Mouse (Mus musculus): Measurements from ENCODE around the gene Nsmce4a. TPM values are rescaled to one million over a fixed set of nuclear protein-coding genes. Genes with fewer than 3 reads are reported as not detected.
A peak's percentile ranks its signal among the peaks of the same experiment; 100 is the strongest.

The Nsmce4a gene
- total and polyA plus RNA-seq, 3 experiments: 67.6 to 208 (median 97.9) TPM

GRCm38 (mm10) chr7:130537068-130537467 lies 35.9 kb downstream of the Nsmce4a start:
- H3K9ac ChIP-seq (ENCODE audit: insufficient read depth, low read depth): no peak overlapping the region
- H3K27ac ChIP-seq (ENCODE audit: insufficient read depth, low read depth): no peak overlapping the region
- DNase-seq (ENCODE audit: extremely low read depth): no peak
- H3K4me2 ChIP-seq (ENCODE audit: insufficient read depth, low read depth, poor library complexity, severe bottlenecking): no peak overlapping the region
- H3K4me1 ChIP-seq (ENCODE audit: control insufficient read depth in 1 of 2, insufficient read depth in 2 of 2): peaks cover 0 to 3% of the 10 kb centered on the region in 2 experiments; a peak in 1 of 4 replicates
- no peak overlapping the region for H3K4me3 ChIP-seq (replicated peaks in 1 of 3; ENCODE audit: low read depth in 2 of 3, low read length in 2 of 3, poor library complexity in 1 of 3)
- H3K36me3 ChIP-seq (replicated peaks in 1 of 2; ENCODE audit: control insufficient read depth in 1 of 2, insufficient read depth in 1 of 2, low read length in 1 of 2): peaks cover 61 to 91% of the 10 kb centered on the region in 2 experiments
- in situ Hi-C loops (cut with MboI; ENCODE audit: low pct_ligation_motif_present, low pct_unique_long_range_greater_than_20kb, low sequenced_read_pairs) (no loop called here), dilution Hi-C loops (cut with MboI; ENCODE audit: extremely low pct_ligation_motif_present, extremely low pct_unique_long_range_greater_than_20kb, low sequenced_read_pairs) (no loop called here)
- H3K9me3 ChIP-seq (replicated peaks; ENCODE audit: low read length): no peaks in the 10 kb centered on the region
- H3K79me2 ChIP-seq (replicated peaks; ENCODE audit: control insufficient read depth, extremely low read depth, insufficient read depth, poor library complexity, severe bottlenecking): peaks cover 4% of the 10 kb centered on the region
- TF ChIP-seq JUN (IDR thresholded peaks at IDR 0.05; ENCODE audit: insufficient read depth, low read depth, low read length): no peak
- TF ChIP-seq TCF12 (IDR thresholded peaks at IDR 0.05; ENCODE audit: low read depth, low read length): no peak
- no peak for TF ChIP-seq MAFK (IDR thresholded peaks at IDR 0.05; ENCODE audit: insufficient replicate concordance, low read length)
- no peak for TF ChIP-seq USF1 (IDR thresholded peaks at IDR 0.05; ENCODE audit: low read depth, low read length)
- no peak for TF ChIP-seq MAZ (IDR thresholded peaks at IDR 0.05; ENCODE audit: low read depth, low read length)
- TF ChIP-seq EP300 (IDR thresholded peaks at IDR 0.05; ENCODE audit: low read length): no peak
- no peak for TF ChIP-seq RAD21 (IDR thresholded peaks at IDR 0.05; ENCODE audit: low read depth, low read length)
- no peaks in the 10 kb centered on the region for H3K27me3 ChIP-seq (replicated peaks)

DNA sequence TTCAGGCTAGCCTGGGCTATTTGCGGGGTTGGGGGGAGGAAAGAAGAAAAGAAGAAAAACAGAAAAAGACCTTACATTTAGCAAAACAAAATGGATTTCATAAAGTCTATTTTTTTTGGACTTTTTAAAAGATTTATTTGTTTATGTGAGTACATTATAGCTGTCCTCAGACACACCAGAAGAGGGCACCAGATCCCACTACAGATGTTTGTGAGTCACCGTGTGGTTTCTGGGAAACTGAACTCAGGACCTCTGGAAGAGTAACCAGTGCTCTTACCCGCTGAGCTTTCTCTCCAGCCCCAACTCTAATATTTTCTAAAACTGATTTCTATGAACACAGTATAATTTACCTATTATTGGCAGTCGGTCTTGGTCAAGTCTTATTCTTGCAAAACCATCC lies 37.7 kb downstream of the Nsmce4a start:
- H3K9me3 ChIP-seq (replicated peaks; ENCODE audit: low read length): peaks cover 5% of the 10 kb centered on the region
- no peaks in the 10 kb centered on the region; the same call in 1 of the 2 replicates for H3K79me2 ChIP-seq (replicated peaks; ENCODE audit: control insufficient read depth, extremely low read depth, insufficient read depth, poor library complexity, severe bottlenecking)
- no peak for TF ChIP-seq ELF1 (IDR thresholded peaks at IDR 0.05; ENCODE audit: low read depth, low read length)
- TF ChIP-seq JUND (conservative IDR thresholded peaks at IDR 0.05; ENCODE audit: low read depth, low read length): 0 out of 2 replicates have a peak, but pooled peaks have one; percentile 15
- TF ChIP-seq GABPA (IDR thresholded peaks at IDR 0.05; ENCODE audit: insufficient replicate concordance, low read depth, low read length): no peak
- TF ChIP-seq NRF1 (IDR thresholded peaks at IDR 0.05; ENCODE audit: low read depth, low read length): no peak
- no peak for TF ChIP-seq ZNF384 (IDR thresholded peaks at IDR 0.05; ENCODE audit: low read depth, low read length)
- TF ChIP-seq ETS1 (conservative IDR thresholded peaks at IDR 0.05; ENCODE audit: low read depth, low read length): no peak
- TF ChIP-seq BHLHE40 (IDR thresholded peaks at IDR 0.05; ENCODE audit: low read depth, low read length): no peak
- TF ChIP-seq PAX5 (IDR thresholded peaks at IDR 0.05; ENCODE audit: low read length): no peak
- no peaks in the 10 kb centered on the region for H3K27me3 ChIP-seq (replicated peaks)
- H3K4me3 ChIP-seq (replicated peaks in 1 of 3; ENCODE audit: low read depth in 2 of 3, low read length in 2 of 3, poor library complexity in 1 of 3): no peak overlapping the region
- dilution Hi-C loops (cut with MboI; ENCODE audit: extremely low pct_ligation_motif_present, extremely low pct_unique_long_range_greater_than_20kb, low sequenced_read_pairs): no loop called here
- no peak overlapping the region for H3K4me2 ChIP-seq (ENCODE audit: insufficient read depth, low read depth, poor library complexity, severe bottlenecking)
- peaks cover 54 to 87% of the 10 kb centered on the region in 2 experiments for H3K36me3 ChIP-seq (replicated peaks in 1 of 2; ENCODE audit: control insufficient read depth in 1 of 2, insufficient read depth in 1 of 2, low read length in 1 of 2)
- H3K4me1 ChIP-seq (ENCODE audit: control insufficient read depth in 1 of 2, insufficient read depth in 2 of 2): peaks cover 0 to 3% of the 10 kb centered on the region in 2 experiments; a peak in 1 of 4 replicates
- DNase-seq (ENCODE audit: extremely low read depth): no peak
- in situ Hi-C loops (cut with MboI; ENCODE audit: low pct_ligation_motif_present, low pct_unique_long_range_greater_than_20kb, low sequenced_read_pairs): no loop called here
- no peak overlapping the region for H3K27ac ChIP-seq (ENCODE audit: insufficient read depth, low read depth)
- H3K9ac ChIP-seq (ENCODE audit: insufficient read depth, low read depth): no peak overlapping the region
